Mouse (Mus musculus) urinary bladder, postnatal 36 days (tissue): ENCODE results near the gene Eif2b2.

ENCODE experiments used
- DNase-seq, 2 experiments: peaks; one replicate each; pipeline ENCODE4 v3.0.0; 2022; ENCODE audit warnings: low spot score in 2 of 2, mixed read lengths in 1 of 2

Eif2b2 gene

DNA sequence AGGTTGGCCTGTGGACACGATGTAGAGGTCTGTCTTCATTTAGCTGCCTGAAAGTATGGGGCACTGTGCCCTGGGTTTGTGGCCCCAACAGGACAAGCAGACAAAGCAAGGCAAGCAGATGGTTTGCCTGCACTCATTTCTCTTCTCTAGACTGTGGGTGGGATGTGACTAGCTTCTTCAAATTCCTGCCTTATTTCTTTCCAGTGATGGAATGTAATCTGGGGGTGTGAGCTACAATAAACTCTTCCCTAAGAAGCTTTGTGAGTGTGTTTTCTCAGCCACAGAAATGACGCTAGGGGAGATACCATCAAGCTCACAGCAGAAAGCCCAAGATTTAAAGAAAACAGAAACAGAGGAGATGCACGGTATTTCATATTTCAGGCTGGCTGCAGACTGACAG is 32.8 kb downstream of the Eif2b2 start:
- no peak for DNase-seq

DNA sequence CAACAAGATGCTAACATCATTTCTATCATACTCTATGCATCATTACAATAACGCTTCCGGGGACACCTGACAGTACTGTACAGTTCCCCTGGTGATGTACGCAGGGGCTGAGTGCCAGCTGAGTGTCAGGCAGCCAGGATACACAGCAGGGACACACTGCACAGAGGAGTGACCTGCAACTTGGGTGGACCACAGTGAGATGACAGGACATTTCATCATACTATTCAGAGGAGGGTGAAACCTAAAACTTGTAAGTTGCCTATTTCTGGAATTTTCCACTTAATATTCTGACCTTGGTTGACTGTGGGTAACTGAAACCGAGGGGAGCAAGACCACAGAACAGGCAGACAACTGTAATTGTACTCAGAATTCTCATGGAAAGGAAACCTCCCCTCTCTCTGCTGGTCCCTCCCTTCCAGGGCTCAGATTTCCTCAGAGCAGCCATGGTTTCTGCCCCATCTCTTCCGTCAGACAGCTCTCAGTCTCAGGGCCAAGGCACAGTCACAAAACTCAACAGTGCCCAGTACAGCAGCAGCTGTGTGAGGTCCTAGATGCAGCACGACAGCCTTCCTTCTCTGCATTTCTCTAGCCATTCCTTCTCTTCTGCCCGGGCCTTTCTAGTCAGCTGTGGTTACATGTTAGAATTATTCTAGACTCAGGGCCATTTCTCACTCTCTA is 36.9 kb downstream of the Eif2b2 start:
- no peak for DNase-seq

DNA sequence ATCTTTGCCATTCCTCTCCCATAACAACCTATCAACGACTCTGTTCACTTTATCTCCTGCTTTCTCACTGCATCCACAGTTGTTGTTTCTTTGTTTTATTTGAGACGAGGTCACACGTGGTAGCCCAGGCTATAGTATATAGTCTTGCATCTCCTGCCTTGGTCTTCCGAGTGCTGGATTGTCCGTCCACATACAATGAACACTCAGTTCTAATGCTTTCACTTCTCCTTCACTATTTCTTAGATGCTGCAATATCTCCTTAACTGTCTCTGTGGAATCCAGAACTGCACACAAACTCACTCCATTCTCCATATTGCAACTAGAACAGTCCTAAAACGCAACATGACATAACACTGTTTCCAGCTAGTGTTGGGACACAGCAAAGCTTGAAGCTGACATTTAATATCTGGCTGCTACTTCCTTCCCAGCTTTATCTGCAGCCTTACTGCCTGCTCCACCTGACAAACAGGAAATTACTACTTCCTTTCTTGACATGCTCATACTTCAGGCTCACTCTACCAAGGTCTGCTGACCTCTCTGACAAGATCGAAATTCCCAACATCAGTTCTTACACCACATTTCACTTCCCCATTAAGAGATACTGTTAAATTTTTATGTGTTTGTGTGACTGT is 37.8 kb downstream of the Eif2b2 start:
- DNase-seq = no peak

DNA sequence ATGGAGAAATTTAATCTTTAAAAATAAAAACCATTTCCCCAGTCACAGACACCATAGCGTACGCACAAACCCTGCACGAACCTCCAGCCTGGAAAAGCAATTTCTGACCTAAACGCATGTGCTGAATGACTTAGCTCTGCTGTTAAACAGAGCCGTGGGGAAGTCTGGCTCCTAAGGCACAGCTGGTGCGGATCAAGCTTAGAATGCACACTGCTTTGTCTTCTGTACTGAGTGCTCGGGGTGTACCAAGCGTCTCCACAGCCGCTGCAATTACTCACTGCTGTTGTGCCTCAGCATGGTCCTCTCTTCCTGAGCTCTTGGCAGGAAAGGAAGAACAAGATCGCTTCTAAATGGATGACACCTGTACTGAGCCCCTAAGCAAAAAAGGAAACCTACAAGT is 43.2 kb downstream of the Eif2b2 start:
- no peak for DNase-seq

- no peak for DNase-seq
These were observed 43.9 kb downstream of the Eif2b2 start for GRCm38 (mm10) chr12:85263190-85263589.

DNA sequence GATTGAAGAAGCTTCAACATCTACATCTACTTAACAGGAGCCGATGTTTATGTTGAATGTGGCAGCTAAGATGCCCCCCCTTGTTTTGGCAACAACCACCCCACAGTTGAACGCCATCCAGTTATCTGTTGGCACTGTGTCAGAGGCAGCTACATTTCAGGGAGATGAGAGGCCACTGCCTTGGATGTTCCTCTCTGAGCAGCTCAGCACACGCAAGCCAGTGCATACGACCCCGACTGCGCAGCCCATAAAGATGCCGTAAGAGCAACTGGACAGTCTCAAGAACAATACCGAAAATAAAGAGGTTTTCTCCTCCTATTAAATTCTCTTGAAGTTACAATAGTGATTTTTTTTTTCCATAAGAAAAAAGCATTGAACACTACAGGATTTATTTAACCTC is 45.2 kb downstream of the Eif2b2 start:
- no peak for DNase-seq

DNA sequence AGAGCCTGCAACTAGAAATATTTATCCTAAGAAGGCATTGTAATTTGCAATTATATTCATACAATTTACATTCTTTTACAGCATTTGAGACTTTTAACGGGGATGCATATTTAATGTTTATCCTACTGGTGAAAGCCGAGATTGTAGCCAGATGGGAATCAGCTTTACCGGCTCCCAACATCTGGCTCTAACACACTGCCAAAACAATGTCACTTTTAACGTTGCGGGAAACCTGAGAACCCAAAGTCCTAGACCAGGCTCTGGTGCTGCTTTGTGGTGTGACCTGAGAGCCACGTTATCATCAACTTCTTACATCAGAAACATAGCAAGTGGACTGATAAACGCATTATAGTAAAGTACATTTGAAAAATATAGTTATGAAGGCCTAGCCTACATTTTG is 45.7 kb downstream of the Eif2b2 start:
- DNase-seq = no peak

GRCm38 (mm10) chr12:85266248-85266647 is 47.0 kb downstream of the Eif2b2 start:
- DNase-seq = no peak

DNA sequence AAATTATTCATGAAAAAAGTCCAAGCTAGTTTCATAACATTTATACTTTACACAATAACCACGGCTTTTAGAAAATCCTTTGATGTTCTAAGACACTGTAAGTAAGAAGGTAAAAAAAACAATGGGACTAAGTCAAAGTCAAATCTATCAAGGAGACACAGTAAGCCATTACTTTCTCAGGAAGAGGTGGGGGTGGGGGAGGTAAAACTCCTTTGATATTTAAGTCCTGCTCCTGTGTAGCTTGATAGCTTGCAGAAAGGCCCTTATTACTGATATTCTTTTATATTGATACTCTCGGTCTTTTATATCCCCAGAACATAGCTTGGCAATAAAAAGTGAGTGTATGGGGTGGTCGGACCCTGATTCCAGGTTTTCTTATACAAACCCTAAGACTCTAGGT is 50.5 kb downstream of the Eif2b2 start:
- no peak for DNase-seq

DNA sequence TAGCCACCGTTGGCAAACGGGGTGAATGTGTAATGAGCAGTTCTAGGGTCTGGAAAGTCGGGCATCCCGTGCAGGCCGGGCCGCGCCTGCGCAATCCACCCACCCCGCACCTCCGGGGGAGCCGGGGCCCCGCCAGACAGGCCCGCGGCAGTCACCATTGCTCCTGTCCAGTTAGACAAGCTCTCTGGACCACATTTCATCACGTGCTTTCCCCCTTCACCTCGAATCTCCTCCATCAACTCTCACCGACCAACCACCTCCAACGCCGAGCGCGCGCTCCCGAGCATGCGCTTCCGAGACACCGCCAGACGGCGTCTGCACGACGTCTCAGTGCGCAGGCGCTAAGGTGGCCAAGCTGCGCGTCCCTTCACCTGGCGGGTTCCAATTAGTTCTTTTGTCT is 51.0 kb downstream of the Eif2b2 start, which contains the start of gene Mlh3:
Gene Mlh3 (minus strand): TSS at position 281 of the 400 bp plus-strand sequence.
- DNase-seq = peak; percentile 78 to 86

DNA sequence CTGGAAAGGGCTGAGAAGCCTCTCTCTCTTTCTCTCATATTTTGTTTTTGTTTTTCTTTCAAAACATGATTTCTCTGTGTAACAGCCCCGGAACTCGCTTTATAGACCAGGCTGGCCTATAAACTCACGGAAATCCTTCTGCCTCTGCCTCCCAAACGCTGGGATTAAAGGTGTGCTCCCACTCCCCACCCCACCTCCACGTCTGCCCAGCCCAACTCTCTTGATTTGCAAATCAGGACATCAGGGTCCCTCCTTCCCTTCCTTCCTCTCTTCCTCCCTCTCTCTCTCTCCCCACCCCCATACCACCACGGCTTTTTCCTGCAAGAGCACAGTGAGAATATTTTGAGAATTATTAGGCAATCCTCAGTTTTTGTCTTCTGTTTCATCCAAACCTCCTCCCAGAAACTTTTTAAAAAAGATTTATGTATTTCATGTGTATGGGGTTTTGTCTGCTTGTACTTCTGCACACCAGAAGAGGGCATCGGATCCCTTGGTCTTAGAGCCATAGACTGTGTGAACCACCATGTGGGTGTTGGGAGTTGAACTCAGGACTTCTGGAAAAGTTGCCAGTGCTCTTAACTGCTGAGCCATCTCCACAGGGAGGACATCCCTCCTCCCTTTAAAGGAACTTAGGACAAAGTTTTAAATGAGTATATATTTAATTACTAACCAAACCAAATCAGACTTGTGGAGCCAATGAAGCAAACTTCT is 52.0 kb downstream of the Eif2b2 start:
- DNase-seq = no peak

- DNase-seq = no peak
These were observed 52.5 kb downstream of the Eif2b2 start for GRCm38 (mm10) chr12:85271843-85272206.

- peak in 1 of 2 experiments; percentile 33 for DNase-seq
These were observed 54.2 kb downstream of the Eif2b2 start for GRCm38 (mm10) chr12:85273508-85273907.
